Mouse (Mus musculus): ENCODE results near the gene Agap2.

Gene Agap2

GRCm38 (mm10) chr10:127078001-127078676 lies 3.1 kb downstream of the Agap2 start:
- no peak for DNase-seq (ENCODE audit: low spot score)

- no peak for DNase-seq (ENCODE audit: low spot score)
Measured at GRCm38 (mm10) chr10:127078677-127079575, 3.8 kb downstream of the Agap2 start.

- no peak for DNase-seq (ENCODE audit: low spot score)
Measured at GRCm38 (mm10) chr10:127079665-127080391, 4.7 kb downstream of the Agap2 start.

GRCm38 (mm10) chr10:127080901-127081780 lies 6.1 kb downstream of the Agap2 start:
- DNase-seq (ENCODE audit: low spot score): no peak

GRCm38 (mm10) chr10:127081996-127082620 lies 7.0 kb downstream of the Agap2 start:
- no peak for DNase-seq (ENCODE audit: low spot score)

GRCm38 (mm10) chr10:127083292-127083914 lies 8.3 kb downstream of the Agap2 start:
- DNase-seq (ENCODE audit: low spot score): no peak

- no peak for DNase-seq (ENCODE audit: low spot score)
Measured at GRCm38 (mm10) chr10:127083915-127084306, 8.8 kb downstream of the Agap2 start.

- no peak for DNase-seq (ENCODE audit: low spot score)
Measured at GRCm38 (mm10) chr10:127085052-127085451, 10.0 kb downstream of the Agap2 start.

- no peak for DNase-seq (ENCODE audit: low spot score)
Measured at GRCm38 (mm10) chr10:127085633-127086032, 10.5 kb downstream of the Agap2 start.

GRCm38 (mm10) chr10:127090560-127091411 lies 15.7 kb downstream of the Agap2 start:
- DNase-seq (ENCODE audit: low spot score): peak; percentile 39

GRCm38 (mm10) chr10:127091507-127092396 lies 16.7 kb downstream of the Agap2 start:
- DNase-seq (ENCODE audit: low spot score): no peak

- no peak for DNase-seq (ENCODE audit: low spot score)
Measured at GRCm38 (mm10) chr10:127092742-127093141, 17.7 kb downstream of the Agap2 start.

- DNase-seq (ENCODE audit: low spot score): peak; percentile 84
Measured at GRCm38 (mm10) chr10:127094382-127094802, 19.3 kb downstream of the Agap2 start.

GRCm38 (mm10) chr10:127098514-127098913 lies 23.4 kb downstream of the Agap2 start:
- DNase-seq (ENCODE audit: low spot score): no peak

GRCm38 (mm10) chr10:127099191-127099590 lies 24.1 kb downstream of the Agap2 start:
- DNase-seq (ENCODE audit: low spot score): no peak

- DNase-seq (ENCODE audit: low spot score): no peak
Measured at GRCm38 (mm10) chr10:127099868-127100267, 24.8 kb downstream of the Agap2 start.

GRCm38 (mm10) chr10:127100414-127100813 lies 25.3 kb downstream of the Agap2 start:
- DNase-seq (ENCODE audit: low spot score): no peak

- DNase-seq (ENCODE audit: low spot score): no peak
Measured at GRCm38 (mm10) chr10:127101151-127101550, 26.1 kb downstream of the Agap2 start.

GRCm38 (mm10) chr10:127103631-127104030 lies 28.5 kb downstream of the Agap2 start:
- no peak for DNase-seq (ENCODE audit: low spot score)
